Mouse (Mus musculus) CH12.LX (cell line): Measurements from ENCODE around the gene Eya4. TPM values are rescaled to one million over a fixed set of nuclear protein-coding genes. Genes with fewer than 3 reads are reported as not detected.

Source experiments
- DNase-seq: peaks from one replicate; pipeline ENCODE4 v3.0.0-alpha.2; 2013; ENCODE audit errors: extremely low read depth
- H3K27ac ChIP-seq: 2 replicates; pipeline ENCODE4 v1.5.1; 2012; ENCODE audit warnings: low read depth, mild to moderate bottlenecking, control low read depth, moderate library complexity; ENCODE audit not compliant: insufficient read depth
- H3K27me3 ChIP-seq: replicated peaks from 2 replicates; pipeline ENCODE3; 2012; ENCODE audit warnings: inconsistent platforms
- H3K36me3 ChIP-seq, 2 experiments: replicated peaks in 1 of 2; 2 replicates each; pipeline versions ENCODE3 to v1.6.1; 2012; ENCODE audit warnings: inconsistent platforms in 1 of 2, low read length in 1 of 2, mild to moderate bottlenecking in 1 of 2, mixed read lengths in 1 of 2, moderate library complexity in 1 of 2; ENCODE audit not compliant: control insufficient read depth in 1 of 2, insufficient read depth in 1 of 2
- H3K4me1 ChIP-seq, 2 experiments: 2 replicates each; pipeline ENCODE4 v1.6.1; 2012; ENCODE audit warnings: inconsistent platforms in 1 of 2, moderate library complexity in 1 of 2; ENCODE audit not compliant: insufficient read depth in 2 of 2, control insufficient read depth in 1 of 2
- H3K4me2 ChIP-seq: 2 replicates; pipeline ENCODE4 v1.6.1; 2012; ENCODE audit warnings: low read depth, mild to moderate bottlenecking, control low read depth; ENCODE audit not compliant: poor library complexity, insufficient read depth, severe bottlenecking
- H3K4me3 ChIP-seq, 3 experiments: fragments of 150-350 bp in 1 of 3; sonication (generic) in 1 of 3; replicated peaks in 1 of 3; 2 replicates each; pipeline versions ENCODE3 to v1.5.1; 2011 to 2012; ENCODE audit warnings: low read depth in 2 of 3, low read length in 2 of 3, mild to moderate bottlenecking in 2 of 3, moderate library complexity in 2 of 3, control low read depth in 1 of 3, improper control_type of control experiment in 1 of 3, inconsistent platforms in 1 of 3, mixed read lengths in 1 of 3; ENCODE audit not compliant: poor library complexity in 1 of 3
- H3K79me2 ChIP-seq: replicated peaks from 2 replicates; pipeline ENCODE4 v1.6.1; 2012; ENCODE audit warnings: mild to moderate bottlenecking, moderate library complexity; ENCODE audit not compliant: control insufficient read depth, poor library complexity, insufficient read depth, severe bottlenecking; ENCODE audit errors: extremely low read depth
- H3K9ac ChIP-seq: 2 replicates; pipeline ENCODE4 v1.6.1; 2012; ENCODE audit warnings: low read depth, mild to moderate bottlenecking, control low read depth, moderate library complexity; ENCODE audit not compliant: insufficient read depth
- H3K9me3 ChIP-seq: replicated peaks from 2 replicates; pipeline ENCODE3; 2012; ENCODE audit warnings: low read length, inconsistent platforms, mixed read lengths
- BHLHE40 ChIP-seq: IDR thresholded peaks from 2 replicates; pipeline ENCODE4 v1.6.1; 2011; ENCODE audit warnings: mild to moderate bottlenecking, low read depth, low read length, improper control_type of control experiment
- CHD1 ChIP-seq: IDR thresholded peaks from 2 replicates; pipeline ENCODE4 v1.6.1; 2012; ENCODE audit warnings: low read depth, low read length, improper control_type of control experiment, inconsistent platforms
- E2F4 ChIP-seq: IDR thresholded peaks from 2 replicates; pipeline ENCODE4 v1.6.1; 2011; ENCODE audit warnings: low read depth, low read length, improper control_type of control experiment; ENCODE audit not compliant: insufficient replicate concordance
- ELF1 ChIP-seq: IDR thresholded peaks from 2 replicates; pipeline ENCODE4 v1.6.1; 2014; ENCODE audit warnings: low read depth, mild to moderate bottlenecking, inconsistent platforms, low read length, improper control_type of control experiment
- EP300 ChIP-seq: IDR thresholded peaks from 2 replicates; pipeline ENCODE4 v1.6.1; 2011; ENCODE audit warnings: low read length, improper control_type of control experiment
- JUN ChIP-seq: IDR thresholded peaks from 2 replicates; pipeline ENCODE4 v1.6.1; 2011; ENCODE audit warnings: low read depth, mild to moderate bottlenecking, low read length, improper control_type of control experiment, moderate library complexity; ENCODE audit not compliant: insufficient read depth
- MAFK ChIP-seq: IDR thresholded peaks from 2 replicates; pipeline ENCODE4 v1.6.1; 2011; ENCODE audit warnings: low read length, improper control_type of control experiment; ENCODE audit not compliant: insufficient replicate concordance
- MAX ChIP-seq: IDR thresholded peaks from 2 replicates; pipeline ENCODE4 v1.6.1; 2011; ENCODE audit warnings: low read length, improper control_type of control experiment
- MAZ ChIP-seq: IDR thresholded peaks from 2 replicates; pipeline ENCODE4 v1.6.1; 2012; ENCODE audit warnings: low read depth, mild to moderate bottlenecking, inconsistent platforms, low read length, improper control_type of control experiment, moderate library complexity
- MEF2A ChIP-seq: IDR thresholded peaks from 2 replicates; pipeline ENCODE4 v1.6.1; 2014; ENCODE audit warnings: low read depth, mild to moderate bottlenecking, inconsistent platforms, low read length, improper control_type of control experiment, borderline replicate concordance
- MXI1 ChIP-seq: IDR thresholded peaks from 2 replicates; pipeline ENCODE4 v1.6.1; 2011; ENCODE audit warnings: mild to moderate bottlenecking, low read depth, low read length, improper control_type of control experiment
- NELFE ChIP-seq: IDR thresholded peaks from 2 replicates; pipeline ENCODE4 v1.6.1; 2011; ENCODE audit warnings: low read depth, low read length, improper control_type of control experiment
- NRF1 ChIP-seq: IDR thresholded peaks from 2 replicates; pipeline ENCODE4 v1.6.1; 2014; ENCODE audit warnings: low read depth, mild to moderate bottlenecking, inconsistent platforms, low read length, improper control_type of control experiment, moderate library complexity
- PAX5 ChIP-seq: IDR thresholded peaks from 2 replicates; pipeline ENCODE4 v1.6.1; 2012; ENCODE audit warnings: low read length, inconsistent platforms, mixed read lengths
- POLR2AphosphoS2 ChIP-seq: IDR thresholded peaks from 2 replicates; pipeline ENCODE4 v1.6.1; 2011; ENCODE audit warnings: low read depth, low read length, improper control_type of control experiment
- RAD21 ChIP-seq: IDR thresholded peaks from 2 replicates; pipeline ENCODE4 v1.6.1; 2011; ENCODE audit warnings: low read depth, mild to moderate bottlenecking, low read length, improper control_type of control experiment, moderate library complexity
- RCOR1 ChIP-seq: conservative IDR thresholded peaks from 2 replicates; pipeline ENCODE4 v1.6.1; 2012; ENCODE audit warnings: low read depth, mild to moderate bottlenecking, inconsistent platforms, low read length, improper control_type of control experiment
- SMC3 ChIP-seq: IDR thresholded peaks from 2 replicates; pipeline ENCODE4 v1.6.1; 2011; ENCODE audit warnings: low read depth, low read length, improper control_type of control experiment
- USF1 ChIP-seq: IDR thresholded peaks from 2 replicates; pipeline ENCODE4 v1.6.1; 2014; ENCODE audit warnings: low read depth, mild to moderate bottlenecking, inconsistent platforms, low read length, improper control_type of control experiment
- ZC3H11A ChIP-seq: IDR thresholded peaks from 2 replicates; pipeline ENCODE4 v1.6.1; 2012; ENCODE audit warnings: low read depth, mild to moderate bottlenecking, inconsistent platforms, low read length, improper control_type of control experiment
- ZKSCAN1 ChIP-seq: IDR thresholded peaks from 2 replicates; pipeline ENCODE4 v1.6.1; 2012; ENCODE audit warnings: low read depth, inconsistent platforms, low read length, improper control_type of control experiment, borderline replicate concordance
- ZNF384 ChIP-seq: IDR thresholded peaks from 2 replicates; pipeline ENCODE4 v1.6.1; 2012; ENCODE audit warnings: low read depth, low read length, improper control_type of control experiment, inconsistent platforms
- dilution Hi-C: fragments of 300-500 bp; cut with MboI; formaldehyde crosslinking; loops from 2 replicates; pipeline ENCODE4 v1.14.3; 2020; ENCODE audit warnings: low sequenced_read_pairs; ENCODE audit not compliant: extremely low pct_unique_long_range_greater_than_20kb, extremely low pct_ligation_motif_present
- in situ Hi-C: fragments of 300-500 bp; cut with MboI; formaldehyde crosslinking; loops from 3 replicates; pipeline ENCODE4 v1.14.3; 2019; ENCODE audit warnings: low sequenced_read_pairs, low pct_ligation_motif_present, low pct_unique_long_range_greater_than_20kb, mixed read lengths
- polyA plus RNA-seq: library from polyadenylated mRNA; unstranded; fragments of >175 nt; gene quantifications from 2 replicates; pipeline ENCODE4 v1.2.1, GENCODE M21; 2012; ENCODE audit warnings: low read depth; ENCODE audit not compliant: insufficient read length
- total RNA-seq, 2 experiments: library from RNA; depleted of rRNA; stranded (reverse); fragments of 300-350 nt in 1 of 2; fragments of >200 nt in 1 of 2; gene quantifications; 2 replicates each; pipeline ENCODE4 v1.2.3; 2012 to 2014

The Eya4 gene
- total and polyA plus RNA-seq, 3 experiments = 0.05 to 0.10 TPM; not detected in 1

- in situ Hi-C loops = no loop called here
- H3K27ac ChIP-seq = no peak overlapping the region
- H3K9me3 ChIP-seq = no peaks in the 10 kb centered on the region
- H3K9ac ChIP-seq = no peak overlapping the region
- H3K4me1 ChIP-seq = peaks cover 0 to 6% of the 10 kb centered on the region in 2 experiments; a peak in 2 of 4 replicates
- H3K36me3 ChIP-seq = no peaks in the 10 kb centered on the region
- TF ChIP-seq MEF2A = no peak
- no peak for TF ChIP-seq MXI1
- TF ChIP-seq POLR2AphosphoS2 = no peak
- TF ChIP-seq EP300 = no peak
- TF ChIP-seq ZKSCAN1 = no peak
- no peak for TF ChIP-seq PAX5
- TF ChIP-seq JUN = no peak
- TF ChIP-seq E2F4 = no peak
- TF ChIP-seq NRF1 = no peak
- no peak for TF ChIP-seq CHD1
- no peak for TF ChIP-seq NELFE
- no peak for TF ChIP-seq RAD21
- no peak for TF ChIP-seq RCOR1
- no peak for TF ChIP-seq MAFK
- no peak for TF ChIP-seq SMC3
- TF ChIP-seq ZC3H11A = no peak
- no peak for TF ChIP-seq MAZ
- no peak for TF ChIP-seq MAX
- TF ChIP-seq ZNF384 = no peak
- TF ChIP-seq ELF1 = no peak
- no peaks in the 10 kb centered on the region for H3K27me3 ChIP-seq
- H3K4me2 ChIP-seq = no peak overlapping the region
- H3K79me2 ChIP-seq = no peaks in the 10 kb centered on the region
- dilution Hi-C loops = no loop called here
- DNase-seq = no peak
- no peak overlapping the region for H3K4me3 ChIP-seq
Observed at GRCm38 (mm10) chr10:23090323-23090722, 260.3 kb downstream of the Eya4 start.

GRCm38 (mm10) chr10:23089271-23089670 is 261.3 kb downstream of the Eya4 start:
- H3K9me3 ChIP-seq = no peaks in the 10 kb centered on the region
- no peaks in the 10 kb centered on the region for H3K79me2 ChIP-seq
- no peak overlapping the region for H3K4me3 ChIP-seq
- H3K27ac ChIP-seq = no peak overlapping the region
- H3K9ac ChIP-seq = no peak overlapping the region
- H3K36me3 ChIP-seq = no peaks in the 10 kb centered on the region
- H3K4me1 ChIP-seq = peaks cover 0 to 6% of the 10 kb centered on the region in 2 experiments; a peak in 2 of 4 replicates
- no peaks in the 10 kb centered on the region for H3K27me3 ChIP-seq
- TF ChIP-seq RCOR1 (no peak), USF1 (no peak), MAZ (no peak), BHLHE40 (no peak), PAX5 (no peak)
- H3K4me2 ChIP-seq = no peak overlapping the region
- no peak for DNase-seq
- in situ Hi-C loops (no loop called here), dilution Hi-C loops (no loop called here)
